Mouse (Mus musculus) limb, embryonic 12.5 days (tissue): ENCODE measurements around the gene S100a11. TPM values are rescaled to one million over a fixed set of nuclear protein-coding genes. Genes with fewer than 3 reads are reported as not detected.

Source experiments
- ATAC-seq: fragments of 200-750 bp; cut with Nextera tagmentation; 2 replicates; pipeline ENCODE4 v1.8.0; 2017; ENCODE audit warnings: low read depth, moderate TSS enrichment; ENCODE audit not compliant: insufficient number of reproducible peaks, insufficient read depth, low FRiP score, low TSS enrichment
- H3K27ac ChIP-seq: fragments of 300-500 bp; sonication (generic); 2 replicates; pipeline ENCODE4 v1.5.1; 2016; ENCODE audit warnings: mild to moderate bottlenecking, moderate library complexity
- H3K27me3 ChIP-seq: fragments of 300-500 bp; sonication (generic); 2 replicates; pipeline ENCODE4 v1.6.1; 2016; ENCODE audit warnings: mild to moderate bottlenecking, moderate library complexity
- H3K36me3 ChIP-seq: fragments of 300-500 bp; sonication (generic); 2 replicates; pipeline ENCODE4 v1.6.1; 2016; ENCODE audit warnings: mild to moderate bottlenecking, moderate library complexity
- H3K4me1 ChIP-seq: fragments of 300-500 bp; sonication (generic); replicated peaks from 2 replicates; pipeline ENCODE4 v1.6.1; 2016
- H3K4me2 ChIP-seq: fragments of 300-500 bp; sonication (generic); 2 replicates; pipeline ENCODE4 v1.6.1; 2016; ENCODE audit warnings: mild to moderate bottlenecking, moderate library complexity
- H3K4me3 ChIP-seq: fragments of 300-500 bp; sonication (generic); replicated peaks from 2 replicates; pipeline ENCODE4 v1.5.1; 2016; ENCODE audit warnings: mild to moderate bottlenecking
- H3K9ac ChIP-seq: fragments of 300-500 bp; sonication (generic); replicated peaks from 2 replicates; pipeline ENCODE4 v1.6.1; 2016; ENCODE audit warnings: mild to moderate bottlenecking, moderate library complexity
- H3K9me3 ChIP-seq: fragments of 300-500 bp; sonication (generic); 2 replicates; pipeline ENCODE4 v1.6.1; 2016; ENCODE audit warnings: mild to moderate bottlenecking, moderate library complexity
- WGBS: fragments of 180-500 bp; shearing (Covaris S2); methylation state at CpG from one replicate; pipeline ENCODE4 v1.1.7; 2016; 5-methylcytosine and 5-hydroxymethylcytosine counted together
- polyA plus RNA-seq: library from polyadenylated mRNA; unstranded; fragments of >200 nt; fragmentation: Nextera tagmentation; extraction: Ambion mirVana; gene quantifications from 2 replicates; pipeline ENCODE4 v1.2.1, GENCODE M21; 2016

Gene S100a11
- polyA plus RNA-seq, 1 experiment from 2014 or later, result 600 TPM

GRCm38 (mm10) chr3:93551950-93552901, 31.9 kb downstream of the S100a11 start:
- Histone ChIP-seq H3K27ac (no peak overlapping the region), H3K27me3 (no peaks in the 10 kb centered on the region), H3K4me1 (peaks cover 11% of the 10 kb centered on the region; the same call in 1 of the 2 replicates), H3K9ac (no peak overlapping the region), H3K4me3 (no peak overlapping the region), H3K36me3 (no peaks in the 10 kb centered on the region), H3K4me2 (no peak overlapping the region), H3K9me3 (no peaks in the 10 kb centered on the region)
- 77% methylated on average over 5 of the region's 5 CpGs for WGBS
- no peak for ATAC-seq

GRCm38 (mm10) chr3:93553311-93553710, 33.0 kb downstream of the S100a11 start:
- Histone ChIP-seq H3K9me3 (no peaks in the 10 kb centered on the region), H3K27me3 (no peaks in the 10 kb centered on the region), H3K4me3 (no peak overlapping the region), H3K27ac (no peak overlapping the region), H3K9ac (no peak overlapping the region), H3K4me1 (peaks cover 11% of the 10 kb centered on the region; the same call in 1 of the 2 replicates), H3K4me2 (no peak overlapping the region), H3K36me3 (no peaks in the 10 kb centered on the region)
- no peak for ATAC-seq
- WGBS, result 93% methylated on average over 2 of the region's 2 CpGs

- ATAC-seq, result no peak
- Histone ChIP-seq H3K4me1 (peaks cover 11% of the 10 kb centered on the region; the same call in 1 of the 2 replicates), H3K4me2 (no peak overlapping the region), H3K9ac (no peak overlapping the region), H3K9me3 (no peaks in the 10 kb centered on the region), H3K27ac (no peak overlapping the region), H3K4me3 (no peak overlapping the region), H3K36me3 (no peaks in the 10 kb centered on the region), H3K27me3 (no peaks in the 10 kb centered on the region)
- WGBS, result 67% methylated on average over 9 of the region's 9 CpGs
These were observed 33.6 kb downstream of the S100a11 start for GRCm38 (mm10) chr3:93553765-93554378.

- no peaks in the 10 kb centered on the region for H3K9me3 ChIP-seq
- H3K36me3 ChIP-seq, result no peaks in the 10 kb centered on the region
- ATAC-seq, result peak; percentile 29; the same call in 1 of the 2 replicates
- peak overlapping the region; percentile 85 for H3K4me2 ChIP-seq
- peaks cover 11% of the 10 kb centered on the region; the same call in 1 of the 2 replicates for H3K4me1 ChIP-seq
- H3K4me3 ChIP-seq, result peak overlapping the region; percentile 63
- no peaks in the 10 kb centered on the region for H3K27me3 ChIP-seq
- 19% methylated on average over 13 of the region's 13 CpGs for WGBS
- H3K9ac ChIP-seq, result peak overlapping the region; percentile 77
- H3K27ac ChIP-seq, result no peak overlapping the region; the same call in 1 of the 2 replicates
These were observed 34.2 kb downstream of the S100a11 start for GRCm38 (mm10) chr3:93554379-93554980.

GRCm38 (mm10) chr3:93554981-93555877, 34.9 kb downstream of the S100a11 start, which contains the start of gene S100a10:
TSS of gene S100a10 (plus strand) at chr3:93555080.
- peaks cover 11% of the 10 kb centered on the region; the same call in 1 of the 2 replicates for H3K4me1 ChIP-seq
- no peaks in the 10 kb centered on the region for H3K36me3 ChIP-seq
- peak within 1 kb of the TSS; percentile 77 for H3K9ac ChIP-seq
- no peaks in the 10 kb centered on the region for H3K27me3 ChIP-seq
- H3K4me3 ChIP-seq, result peak within 1 kb of the TSS; percentile 63
- 2% methylated on average over 34 of the region's 39 CpGs for WGBS
- H3K9me3 ChIP-seq, result no peaks in the 10 kb centered on the region
- H3K27ac ChIP-seq, result peak within 1 kb of the TSS; percentile 75
- peak; percentile 84 for ATAC-seq
- peak within 1 kb of the TSS; percentile 85 for H3K4me2 ChIP-seq

- ATAC-seq, result no peak
- Histone ChIP-seq H3K4me1 (peaks cover 11% of the 10 kb centered on the region; the same call in 1 of the 2 replicates), H3K27ac (peak overlapping the region; percentile 75; the same call in 1 of the 2 replicates), H3K4me3 (peak overlapping the region; percentile 63), H3K4me2 (peak overlapping the region; percentile 85), H3K36me3 (no peaks in the 10 kb centered on the region), H3K9ac (no peak overlapping the region), H3K27me3 (no peaks in the 10 kb centered on the region), H3K9me3 (no peaks in the 10 kb centered on the region)
- 37% methylated on average over 2 of the region's 2 CpGs for WGBS
These were observed 35.6 kb downstream of the S100a11 start for GRCm38 (mm10) chr3:93555878-93556254.

GRCm38 (mm10) chr3:93556599-93556998, 36.3 kb downstream of the S100a11 start:
- peaks cover 11% of the 10 kb centered on the region; the same call in 1 of the 2 replicates for H3K4me1 ChIP-seq
- 86% methylated on average over 1 of the region's 1 CpGs for WGBS
- no peaks in the 10 kb centered on the region for H3K9me3 ChIP-seq
- H3K36me3 ChIP-seq, result peaks cover 7% of the 10 kb centered on the region
- no peak for ATAC-seq
- no peak overlapping the region for H3K27ac ChIP-seq
- no peak overlapping the region for H3K4me3 ChIP-seq
- H3K27me3 ChIP-seq, result no peaks in the 10 kb centered on the region
- no peak overlapping the region for H3K9ac ChIP-seq
- peak overlapping the region; percentile 85 for H3K4me2 ChIP-seq

GRCm38 (mm10) chr3:93557471-93557870, 37.2 kb downstream of the S100a11 start:
- Histone ChIP-seq H3K4me1 (peaks cover 11% of the 10 kb centered on the region; the same call in 1 of the 2 replicates), H3K27me3 (no peaks in the 10 kb centered on the region), H3K4me2 (no peak overlapping the region), H3K36me3 (peaks cover 15% of the 10 kb centered on the region), H3K9me3 (no peaks in the 10 kb centered on the region), H3K27ac (no peak overlapping the region), H3K4me3 (no peak overlapping the region), H3K9ac (no peak overlapping the region)
- WGBS, result 65% methylated on average over 4 of the region's 4 CpGs
- no peak for ATAC-seq

- H3K27me3 ChIP-seq, result no peaks in the 10 kb centered on the region
- H3K4me2 ChIP-seq, result no peak overlapping the region
- peaks cover 11% of the 10 kb centered on the region; the same call in 1 of the 2 replicates for H3K4me1 ChIP-seq
- no peak overlapping the region for H3K4me3 ChIP-seq
- no peak overlapping the region for H3K9ac ChIP-seq
- peaks cover 23% of the 10 kb centered on the region for H3K36me3 ChIP-seq
- H3K9me3 ChIP-seq, result no peaks in the 10 kb centered on the region
- 97% methylated on average over 6 of the region's 6 CpGs for WGBS
- ATAC-seq, result no peak
- no peak overlapping the region for H3K27ac ChIP-seq
These were observed 39.7 kb downstream of the S100a11 start for GRCm38 (mm10) chr3:93559961-93560360.

- H3K9me3 ChIP-seq, result no peaks in the 10 kb centered on the region
- H3K27me3 ChIP-seq, result no peaks in the 10 kb centered on the region
- H3K4me1 ChIP-seq, result no peaks in the 10 kb centered on the region
- no peak overlapping the region for H3K9ac ChIP-seq
- no peak overlapping the region for H3K4me3 ChIP-seq
- no peak for ATAC-seq
- 83% methylated on average over 2 of the region's 2 CpGs for WGBS
- no peak overlapping the region for H3K27ac ChIP-seq
- H3K4me2 ChIP-seq, result no peak overlapping the region
- peaks cover 23% of the 10 kb centered on the region for H3K36me3 ChIP-seq
These were observed 42.1 kb downstream of the S100a11 start for GRCm38 (mm10) chr3:93562372-93562771.
